Mouse (Mus musculus): ENCODE measurements at regions not wholly inside any gene's neighbourhood (a gene's known extent, or its start where the extent isn't known, plus 50 kb on each side); places are given as distances from the start of the nearest gene placed in this dataset.

DNA sequence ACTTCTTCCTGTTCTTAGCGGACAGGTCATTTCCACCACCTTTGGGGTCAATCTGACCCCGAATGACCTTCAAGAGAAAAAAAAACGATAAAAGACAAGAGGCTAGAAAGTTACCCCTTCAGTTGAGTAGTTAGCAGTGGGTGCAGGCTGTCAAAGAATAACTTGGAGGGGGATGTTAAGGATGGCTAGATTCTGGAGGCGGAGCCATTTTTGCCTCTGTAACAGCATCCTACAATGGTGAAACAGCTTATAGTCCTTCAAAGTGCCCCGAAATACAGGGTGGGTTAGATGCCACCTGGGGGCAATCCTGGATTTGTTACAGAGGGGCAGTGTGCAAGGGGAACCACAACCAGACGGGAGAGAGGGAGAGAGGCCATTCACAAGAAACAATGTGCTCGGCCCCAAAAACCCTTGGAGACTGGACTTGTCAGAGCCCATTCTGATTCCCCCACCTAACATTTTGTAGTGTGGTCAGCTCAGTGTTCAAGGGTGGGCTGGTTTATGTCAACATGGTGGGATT, 79.1 kb downstream of the Cd83 start:
- ATAC-seq (ENCODE audit: insufficient read depth, low read depth) (no peak), DNase-seq (ENCODE audit: low spot score) (no peak)
- TF ChIP-seq EP300 (IDR thresholded peaks at IDR 0.05; ENCODE audit: low read depth) (no peak), CTCF (IDR thresholded peaks at IDR 0.05; ENCODE audit: low read depth) (no peak)
- no peaks in the 10 kb centered on the region for H3K27me3 ChIP-seq (ENCODE audit: control insufficient read depth, insufficient read depth, low read length)
- WGBS: 89% methylated on average over 7 of the region's 7 CpGs
- H3K36me3 ChIP-seq (replicated peaks; ENCODE audit: control insufficient read depth, insufficient read depth, low read length): no peaks in the 10 kb centered on the region
- H3K4me2 ChIP-seq (ENCODE audit: low read depth, low read length): no peak overlapping the region
- no peaks in the 10 kb centered on the region for H3K9me3 ChIP-seq (replicated peaks; ENCODE audit: control insufficient read depth, low read length)
- H3K4me3 ChIP-seq (ENCODE audit: low read depth, low read length): no peak overlapping the region
- H3K4me1 ChIP-seq (ENCODE audit: control insufficient read depth, insufficient read depth): peaks cover 14% of the 10 kb centered on the region
- no peak overlapping the region for H3K9ac ChIP-seq (replicated peaks; ENCODE audit: low read depth, low read length)
- H3K27ac ChIP-seq (ENCODE audit: low read depth): no peak overlapping the region

GRCm38 (mm10) chr13:43864153-43864861, 79.7 kb downstream of the Cd83 start:
- Histone ChIP-seq H3K9me3 (replicated peaks; ENCODE audit: control insufficient read depth, low read length) (no peaks in the 10 kb centered on the region), H3K4me3 (ENCODE audit: low read depth, low read length) (peak overlapping the region; percentile 33), H3K4me2 (ENCODE audit: low read depth, low read length) (peak overlapping the region; percentile 66), H3K27me3 (ENCODE audit: control insufficient read depth, insufficient read depth, low read length) (no peaks in the 10 kb centered on the region), H3K36me3 (replicated peaks; ENCODE audit: control insufficient read depth, insufficient read depth, low read length) (no peaks in the 10 kb centered on the region), H3K9ac (replicated peaks; ENCODE audit: low read depth, low read length) (peak overlapping the region; percentile 8; the same call in 1 of the 2 replicates), H3K27ac (ENCODE audit: low read depth) (peak overlapping the region; percentile 50; the same call in 1 of the 2 replicates), H3K4me1 (ENCODE audit: control insufficient read depth, insufficient read depth) (peaks cover 14% of the 10 kb centered on the region)
- ATAC-seq (ENCODE audit: insufficient read depth, low read depth) (peak; percentile 100), DNase-seq (ENCODE audit: low spot score) (peak; percentile 97)
- TF ChIP-seq CTCF (IDR thresholded peaks at IDR 0.05; ENCODE audit: low read depth) (peak; percentile 100), EP300 (IDR thresholded peaks at IDR 0.05; ENCODE audit: low read depth) (peak; percentile 88)
- WGBS: 2% methylated on average over 35 of the region's 35 CpGs

GRCm38 (mm10) chr13:43865036-43865435, 80.5 kb downstream of the Cd83 start:
- WGBS: 13% methylated on average over 20 of the region's 20 CpGs
- ATAC-seq (ENCODE audit: insufficient read depth, low read depth) (0 out of 2 replicates have a peak, but pooled peaks have one; percentile 3), DNase-seq (ENCODE audit: low spot score) (peak; percentile 28)
- Histone ChIP-seq H3K9ac (replicated peaks; ENCODE audit: low read depth, low read length) (peak overlapping the region; percentile 8; the same call in 1 of the 2 replicates), H3K9me3 (replicated peaks; ENCODE audit: control insufficient read depth, low read length) (no peaks in the 10 kb centered on the region), H3K27ac (ENCODE audit: low read depth) (peak overlapping the region; percentile 30), H3K4me2 (ENCODE audit: low read depth, low read length) (peak overlapping the region; percentile 66), H3K4me1 (ENCODE audit: control insufficient read depth, insufficient read depth) (peaks cover 14% of the 10 kb centered on the region), H3K36me3 (replicated peaks; ENCODE audit: control insufficient read depth, insufficient read depth, low read length) (no peaks in the 10 kb centered on the region), H3K4me3 (ENCODE audit: low read depth, low read length) (peak overlapping the region; percentile 33), H3K27me3 (ENCODE audit: control insufficient read depth, insufficient read depth, low read length) (no peaks in the 10 kb centered on the region)
- no peak for TF ChIP-seq EP300 (IDR thresholded peaks at IDR 0.05; ENCODE audit: low read depth)
- TF ChIP-seq CTCF (IDR thresholded peaks at IDR 0.05; ENCODE audit: low read depth): no peak

DNA sequence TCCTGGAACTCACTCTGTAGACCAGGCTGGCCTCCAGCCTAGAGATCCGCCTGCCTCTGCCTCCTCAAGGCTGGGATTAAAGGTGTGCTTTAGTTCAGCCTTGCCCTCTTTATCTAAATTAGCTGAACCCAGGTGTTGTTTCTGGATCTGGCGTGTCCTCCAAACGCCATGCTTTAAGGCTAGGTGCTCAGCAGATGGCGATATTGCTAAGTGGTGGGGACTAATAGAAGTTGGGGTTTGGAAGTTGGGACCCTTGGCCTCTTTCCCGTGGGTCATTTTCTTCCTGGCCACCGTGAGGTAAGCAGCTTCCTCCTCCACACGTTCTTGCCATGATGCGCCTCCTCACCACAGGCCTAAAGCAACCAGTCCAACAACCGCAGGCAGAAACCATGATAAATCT, 91.3 kb downstream of the Cd83 start:
- H3K4me1 ChIP-seq (ENCODE audit: control insufficient read depth, insufficient read depth): no peaks in the 10 kb centered on the region
- ATAC-seq (ENCODE audit: insufficient read depth, low read depth) (no peak), DNase-seq (ENCODE audit: low spot score) (no peak)
- H3K9ac ChIP-seq (replicated peaks; ENCODE audit: low read depth, low read length): no peak overlapping the region
- H3K9me3 ChIP-seq (replicated peaks; ENCODE audit: control insufficient read depth, low read length): no peaks in the 10 kb centered on the region
- TF ChIP-seq EP300 (IDR thresholded peaks at IDR 0.05; ENCODE audit: low read depth) (no peak), CTCF (IDR thresholded peaks at IDR 0.05; ENCODE audit: low read depth) (peak; percentile 32)
- no peak overlapping the region for H3K27ac ChIP-seq (ENCODE audit: low read depth)
- H3K4me3 ChIP-seq (ENCODE audit: low read depth, low read length): no peak overlapping the region
- WGBS: 87% methylated on average over 9 of the region's 9 CpGs
- no peaks in the 10 kb centered on the region for H3K27me3 ChIP-seq (ENCODE audit: control insufficient read depth, insufficient read depth, low read length)
- H3K4me2 ChIP-seq (ENCODE audit: low read depth, low read length): no peak overlapping the region
- no peaks in the 10 kb centered on the region for H3K36me3 ChIP-seq (replicated peaks; ENCODE audit: control insufficient read depth, insufficient read depth, low read length)

- H3K4me3 ChIP-seq (ENCODE audit: low read depth, low read length): no peak overlapping the region
- no peaks in the 10 kb centered on the region for H3K27me3 ChIP-seq (ENCODE audit: control insufficient read depth, insufficient read depth, low read length)
- H3K27ac ChIP-seq (ENCODE audit: low read depth): no peak overlapping the region
- no peak for TF ChIP-seq EP300 (IDR thresholded peaks at IDR 0.05; ENCODE audit: low read depth)
- TF ChIP-seq CTCF (IDR thresholded peaks at IDR 0.05; ENCODE audit: low read depth): no peak
- H3K9me3 ChIP-seq (replicated peaks; ENCODE audit: control insufficient read depth, low read length): 0 out of 2 replicates have a peak, but pooled peaks cover 4% of the 10 kb centered on the region
- no peak overlapping the region for H3K9ac ChIP-seq (replicated peaks; ENCODE audit: low read depth, low read length)
- DNase-seq (ENCODE audit: low spot score) (no peak), ATAC-seq (ENCODE audit: insufficient read depth, low read depth) (no peak)
- H3K4me1 ChIP-seq (ENCODE audit: control insufficient read depth, insufficient read depth): no peaks in the 10 kb centered on the region
- H3K4me2 ChIP-seq (ENCODE audit: low read depth, low read length): no peak overlapping the region
- H3K36me3 ChIP-seq (replicated peaks; ENCODE audit: control insufficient read depth, insufficient read depth, low read length): no peaks in the 10 kb centered on the region
- 98% methylated on average over 3 of the region's 3 CpGs for WGBS
Observed at GRCm38 (mm10) chr13:43887284-43887683, 102.7 kb downstream of the Cd83 start.

All from heart, postnatal 0 days (tissue).